Mouse (Mus musculus) embryonic facial prominence, embryonic 14.5 days (tissue): Measurements from ENCODE around the gene Mpdu1. TPM values are rescaled to one million over a fixed set of nuclear protein-coding genes. Genes with fewer than 3 reads are reported as not detected.

ENCODE experiments used
- ATAC-seq: fragments of 200-750 bp; cut with Nextera tagmentation; 2 replicates; pipeline ENCODE4 v1.8.0; 2017; ENCODE audit warnings: low read depth, moderate number of reproducible peaks, moderate TSS enrichment
- DNase-seq: peaks from one replicate; pipeline ENCODE4 v3.0.0-alpha.2; 2015; ENCODE audit warnings: low spot score
- H3K27ac ChIP-seq: fragments of 300-500 bp; sonication (generic); replicated peaks from 2 replicates; pipeline ENCODE4 v1.5.1; 2014; ENCODE audit warnings: low read depth, mild to moderate bottlenecking, low read length, moderate library complexity
- H3K27me3 ChIP-seq: fragments of 300-500 bp; sonication (generic); replicated peaks from 2 replicates; pipeline ENCODE4 v1.6.1; 2014; ENCODE audit warnings: low read length; ENCODE audit not compliant: control insufficient read depth, insufficient read depth
- H3K36me3 ChIP-seq: fragments of 300-500 bp; sonication (generic); 2 replicates; pipeline ENCODE4 v1.6.1; 2014; ENCODE audit warnings: low read length, mixed read lengths; ENCODE audit not compliant: control insufficient read depth, insufficient read depth
- H3K4me1 ChIP-seq: fragments of 300-500 bp; sonication (generic); 2 replicates; pipeline ENCODE4 v1.6.1; 2014; ENCODE audit warnings: antibody characterized with exemption, low read length; ENCODE audit not compliant: control insufficient read depth, insufficient read depth
- H3K4me2 ChIP-seq: fragments of 300-500 bp; sonication (generic); 2 replicates; pipeline ENCODE4 v1.6.1; 2014; ENCODE audit warnings: low read depth, mild to moderate bottlenecking, low read length, moderate library complexity, mixed read lengths
- H3K4me3 ChIP-seq: fragments of 300-500 bp; sonication (generic); 2 replicates; pipeline ENCODE4 v1.5.1; 2014; ENCODE audit warnings: low read depth, mild to moderate bottlenecking, low read length
- H3K9ac ChIP-seq: fragments of 300-500 bp; sonication (generic); 2 replicates; pipeline ENCODE4 v1.6.1; 2014; ENCODE audit warnings: low read depth, mild to moderate bottlenecking, low read length, moderate library complexity, mixed read lengths
- H3K9me3 ChIP-seq: fragments of 300-500 bp; sonication (generic); 2 replicates; pipeline ENCODE4 v1.6.1; 2016; ENCODE audit warnings: low read length; ENCODE audit not compliant: control insufficient read depth
- WGBS: fragments of 180-500 bp; shearing (Covaris S2); extraction: QIAGEN DNeasy Blood & Tissue Kit; methylation state at CpG from one replicate; pipeline ENCODE4 v1.1.7; 2014; 5-methylcytosine and 5-hydroxymethylcytosine counted together
- polyA plus RNA-seq: library from polyadenylated mRNA; unstranded; fragments of >200 nt; fragmentation: Nextera tagmentation; extraction: Ambion mirVana; gene quantifications from 2 replicates; pipeline ENCODE4 v1.2.1, GENCODE M21; 2014

The Mpdu1 gene
- polyA plus RNA-seq, 1 experiment from 2014 or later: 29.1 TPM

- Histone ChIP-seq H3K36me3 (peaks cover 59% of the 10 kb centered on the region), H3K27me3 (no peaks in the 10 kb centered on the region), H3K4me3 (no peak overlapping the region), H3K4me2 (no peak overlapping the region), H3K4me1 (peaks cover 20% of the 10 kb centered on the region), H3K9me3 (no peaks in the 10 kb centered on the region), H3K9ac (no peak overlapping the region), H3K27ac (no peak overlapping the region)
- DNase-seq (no peak), ATAC-seq (no peak)
- WGBS: 96% methylated on average over 2 of the region's 2 CpGs
Measured at GRCm38 (mm10) chr11:69679144-69679543, 16.7 kb upstream of the Mpdu1 start.

DNA sequence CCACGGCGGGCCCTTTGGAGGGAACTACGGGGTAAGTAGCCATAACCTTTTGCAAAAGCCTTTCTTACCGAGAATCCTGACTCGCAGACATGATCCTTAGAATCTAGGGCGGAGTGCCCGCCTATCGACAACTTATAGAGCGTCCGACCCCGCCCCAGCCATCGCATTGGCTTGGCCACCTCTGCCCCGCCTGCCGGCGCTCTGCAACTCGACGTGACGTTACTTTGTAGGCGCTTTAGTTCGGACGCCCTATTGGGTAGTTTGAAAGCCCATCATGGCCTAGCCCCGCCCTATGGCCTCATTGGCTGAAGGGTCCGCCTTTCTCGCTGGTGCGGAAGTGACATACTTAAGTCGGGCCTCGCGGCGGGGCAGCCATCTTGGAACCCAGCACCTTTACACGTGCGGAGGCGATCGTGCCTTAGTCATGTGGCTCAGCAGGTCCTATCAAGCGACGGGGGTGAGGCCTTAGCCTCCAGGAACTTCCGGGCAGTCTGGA is 9.8 kb upstream of the Mpdu1 start, which contains the start of gene Eif4a1:
Gene Eif4a1, minus strand, starts transcription at position 213 of the 496 bp plus-strand sequence.
- peaks cover 83% of the 10 kb centered on the region for H3K36me3 ChIP-seq
- H3K4me3 ChIP-seq: peak within 1 kb of the TSS; percentile 100
- DNase-seq: peak; percentile 100
- ATAC-seq: peak; percentile 97
- H3K9ac ChIP-seq: peak within 1 kb of the TSS; percentile 99
- WGBS: under 1% methylated on average over 36 of the region's 36 CpGs
- peak within 1 kb of the TSS; percentile 99 for H3K27ac ChIP-seq
- H3K27me3 ChIP-seq: no peaks in the 10 kb centered on the region
- peak within 1 kb of the TSS; percentile 97 for H3K4me2 ChIP-seq
- no peaks in the 10 kb centered on the region for H3K9me3 ChIP-seq
- peaks cover 12% of the 10 kb centered on the region for H3K4me1 ChIP-seq

DNA sequence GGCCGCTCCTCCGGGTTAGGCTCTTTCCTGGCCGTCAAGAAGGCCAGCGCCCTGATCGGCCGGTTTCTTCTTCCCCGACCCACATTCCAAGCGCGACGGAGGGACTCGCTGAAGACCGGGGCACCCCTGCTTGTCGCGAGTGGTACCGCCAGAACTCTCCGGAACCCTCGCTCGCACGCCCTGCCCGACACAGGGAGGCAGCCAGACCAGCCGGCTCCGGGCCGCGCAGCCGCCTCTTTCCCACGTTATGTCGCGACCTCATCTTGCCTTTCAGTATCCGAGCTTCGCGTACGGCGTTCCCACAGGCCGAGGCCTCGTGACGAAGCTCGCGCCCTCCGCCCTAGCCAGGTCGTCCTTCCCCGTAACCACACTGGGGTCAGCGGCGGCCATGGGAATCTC is 9.3 kb upstream of the Mpdu1 start:
- ATAC-seq (0 out of 2 replicates have a peak, but pooled peaks have one; percentile 0), DNase-seq (no peak)
- H3K9me3 ChIP-seq: no peaks in the 10 kb centered on the region
- peak overlapping the region; percentile 100 for H3K4me3 ChIP-seq
- under 1% methylated on average over 36 of the region's 43 CpGs for WGBS
- peaks cover 12% of the 10 kb centered on the region for H3K4me1 ChIP-seq
- no peaks in the 10 kb centered on the region for H3K27me3 ChIP-seq
- H3K9ac ChIP-seq: peak overlapping the region; percentile 99
- H3K27ac ChIP-seq: peak overlapping the region; percentile 99
- H3K36me3 ChIP-seq: peaks cover 81% of the 10 kb centered on the region
- H3K4me2 ChIP-seq: peak overlapping the region; percentile 97

DNA sequence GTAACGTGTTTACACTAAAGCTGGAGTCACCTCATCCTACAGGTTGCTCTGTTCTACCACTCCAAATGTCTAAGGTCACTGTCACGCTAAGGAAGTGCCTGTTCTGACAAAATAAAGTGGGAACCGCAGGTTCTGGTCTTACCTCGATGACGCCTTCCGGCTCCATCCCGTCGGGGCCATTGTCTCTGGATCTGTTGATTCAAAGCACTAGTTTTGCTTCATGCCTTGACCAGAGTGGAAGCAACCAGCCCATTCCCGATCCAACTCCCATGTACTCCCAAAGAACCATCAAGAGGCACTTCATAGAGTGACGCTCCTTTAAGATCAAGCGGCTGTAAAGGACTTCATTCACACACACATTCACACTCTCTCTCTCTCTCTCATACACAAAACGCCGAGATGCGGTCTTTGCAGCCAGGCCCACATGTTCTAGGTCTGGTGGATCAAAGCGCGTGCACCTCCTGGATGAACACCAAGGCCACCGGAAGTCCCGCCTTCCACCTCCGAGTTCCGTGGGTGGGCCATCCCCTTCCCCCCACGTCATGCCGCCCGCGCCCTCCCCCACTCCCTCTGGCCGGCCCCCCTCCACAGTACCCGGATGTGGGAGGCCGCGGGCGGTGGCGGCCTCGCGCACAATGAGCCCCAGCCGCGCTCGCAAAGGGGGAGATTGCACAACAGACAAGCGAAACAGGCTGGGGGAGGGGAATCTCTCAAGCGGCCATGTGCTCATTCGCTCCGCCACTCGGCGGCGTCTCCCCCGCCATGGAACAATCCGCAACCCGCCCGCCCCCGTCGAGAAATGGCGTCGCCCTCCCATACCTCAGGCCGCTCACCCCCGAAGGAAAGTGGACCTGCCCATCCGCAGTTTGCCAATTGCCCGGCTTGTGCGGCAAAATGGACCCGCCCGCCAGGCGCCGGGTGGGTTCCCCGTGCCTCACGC is 8.6 kb upstream of the Mpdu1 start:
- WGBS: 1% methylated on average over 31 of the region's 61 CpGs
- Histone ChIP-seq H3K4me2 (peak overlapping the region; percentile 97), H3K4me3 (peak overlapping the region; percentile 100), H3K36me3 (peaks cover 81% of the 10 kb centered on the region), H3K9me3 (no peaks in the 10 kb centered on the region), H3K27ac (peak overlapping the region; percentile 99), H3K9ac (peak overlapping the region; percentile 99), H3K27me3 (no peaks in the 10 kb centered on the region), H3K4me1 (peaks cover 12% of the 10 kb centered on the region)
- ATAC-seq (peak; percentile 60), DNase-seq (peak; percentile 96)

DNA sequence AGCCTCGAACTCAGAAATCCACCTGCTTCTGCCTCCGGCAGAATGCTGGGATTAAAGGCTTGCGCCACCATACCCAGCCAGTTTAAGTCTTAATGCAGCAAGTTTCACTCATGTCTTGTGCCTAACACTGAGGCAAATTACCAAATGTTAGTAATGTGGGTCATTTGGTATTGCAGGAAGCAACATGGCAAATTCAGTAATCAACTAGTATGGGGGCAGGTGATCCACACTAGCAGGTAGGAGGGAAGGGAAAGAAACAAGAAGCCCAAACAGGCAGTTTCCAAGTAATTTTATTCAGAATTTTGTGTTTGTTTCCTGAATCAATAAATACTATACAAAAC is 4.2 kb upstream of the Mpdu1 start:
- H3K9ac ChIP-seq: no peak overlapping the region
- ATAC-seq (no peak), DNase-seq (no peak)
- H3K27me3 ChIP-seq: no peaks in the 10 kb centered on the region
- H3K9me3 ChIP-seq: no peaks in the 10 kb centered on the region
- WGBS: 86% methylated on average over 3 of the region's 3 CpGs
- no peak overlapping the region for H3K27ac ChIP-seq
- no peak overlapping the region for H3K4me3 ChIP-seq
- peaks cover 71% of the 10 kb centered on the region for H3K36me3 ChIP-seq
- no peak overlapping the region for H3K4me2 ChIP-seq
- peaks cover 16% of the 10 kb centered on the region for H3K4me1 ChIP-seq

- Histone ChIP-seq H3K27ac (peak within 1 kb of the TSS; percentile 50), H3K9ac (0 out of 2 replicates have a peak within 1 kb of the TSS, but pooled peaks have one; percentile 8), H3K36me3 (peaks cover 71% of the 10 kb centered on the region), H3K4me1 (peaks cover 16% of the 10 kb centered on the region), H3K9me3 (no peaks in the 10 kb centered on the region), H3K27me3 (no peaks in the 10 kb centered on the region), H3K4me2 (no peak within 1 kb of the TSS), H3K4me3 (no peak within 1 kb of the TSS)
- peak; percentile 72 for DNase-seq
- 35% methylated on average over 7 of the region's 7 CpGs for WGBS
- no peak for ATAC-seq
Measured at GRCm38 (mm10) chr11:69665961-69666664, 3.7 kb upstream of the Mpdu1 start, which contains the start of gene Cd68. TSS of gene Cd68 (minus strand) at chr11:69666153.

GRCm38 (mm10) chr11:69665457-69665960 is 3.1 kb upstream of the Mpdu1 start:
- DNase-seq (no peak), ATAC-seq (no peak)
- Histone ChIP-seq H3K4me2 (no peak overlapping the region), H3K9me3 (no peaks in the 10 kb centered on the region), H3K27ac (peak overlapping the region; percentile 50), H3K36me3 (peaks cover 66% of the 10 kb centered on the region), H3K27me3 (no peaks in the 10 kb centered on the region), H3K4me3 (no peak overlapping the region), H3K4me1 (peaks cover 16% of the 10 kb centered on the region), H3K9ac (no peak overlapping the region)
- WGBS: 79% methylated on average over 9 of the region's 9 CpGs

DNA sequence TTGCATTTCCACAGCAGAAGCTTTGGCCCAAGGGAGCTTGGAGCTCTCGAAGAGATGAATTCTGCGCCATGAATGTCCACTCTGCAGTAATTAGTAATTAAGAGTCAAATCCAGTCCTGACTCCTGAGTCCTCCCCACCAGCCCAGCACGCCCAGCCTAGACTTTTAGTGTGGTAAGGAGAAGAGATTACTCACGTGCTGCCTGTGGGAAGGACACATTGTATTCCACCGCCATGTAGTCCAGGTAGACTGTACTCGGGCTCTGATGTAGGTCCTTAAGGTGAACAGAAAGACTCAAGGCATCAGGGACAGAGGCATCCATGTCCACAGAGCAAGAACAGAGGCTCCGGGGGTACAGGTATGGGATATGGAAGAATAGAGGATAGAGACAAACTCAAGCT is 2.4 kb upstream of the Mpdu1 start:
- Histone ChIP-seq H3K4me1 (peaks cover 13% of the 10 kb centered on the region), H3K9ac (0 out of 2 replicates have a peak overlapping the region, but pooled peaks have one; percentile 8), H3K27me3 (no peaks in the 10 kb centered on the region), H3K27ac (no peak overlapping the region), H3K4me3 (no peak overlapping the region), H3K36me3 (peaks cover 64% of the 10 kb centered on the region), H3K4me2 (no peak overlapping the region), H3K9me3 (no peaks in the 10 kb centered on the region)
- 92% methylated on average over 7 of the region's 7 CpGs for WGBS
- DNase-seq (no peak), ATAC-seq (no peak)
